Mouse (Mus musculus): ENCODE measurements around the gene Cgref1.
A peak's percentile ranks its signal among the peaks of the same experiment; 100 is the strongest.

The Cgref1 gene

GRCm38 (mm10) chr5:30949654-30950326, 4.4 kb upstream of the Cgref1 start:
- peak; percentile 97 to 98 for DNase-seq

GRCm38 (mm10) chr5:30948620-30949019, 3.2 kb upstream of the Cgref1 start:
- peak; percentile 53 to 85 for DNase-seq

- peak; percentile 49 to 76 for DNase-seq
Observed at GRCm38 (mm10) chr5:30944344-30944743, 1.0 kb downstream of the Cgref1 start.

GRCm38 (mm10) chr5:30943004-30943403, 2.4 kb downstream of the Cgref1 start:
- peak; percentile 72 to 74 for DNase-seq

GRCm38 (mm10) chr5:30934725-30935461, 10.5 kb downstream of the Cgref1 start:
- DNase-seq, result no peak

- DNase-seq, result no peak
Observed at GRCm38 (mm10) chr5:30933705-30934104, 11.7 kb downstream of the Cgref1 start.

- DNase-seq, result no peak
Observed at GRCm38 (mm10) chr5:30931378-30931777, 14.0 kb downstream of the Cgref1 start.

GRCm38 (mm10) chr5:30930846-30931245, 14.5 kb downstream of the Cgref1 start:
- no peak for DNase-seq

- peak; percentile 68 to 87 for DNase-seq
Observed at GRCm38 (mm10) chr5:30930121-30930520, 15.3 kb downstream of the Cgref1 start.

- peak; percentile 39 to 50 for DNase-seq
Observed at GRCm38 (mm10) chr5:30927945-30928529, 17.4 kb downstream of the Cgref1 start.

GRCm38 (mm10) chr5:30926073-30926472, 19.3 kb downstream of the Cgref1 start:
- peak; percentile 78 to 87 for DNase-seq

- DNase-seq, result peak; percentile 79 to 94
Observed at GRCm38 (mm10) chr5:30925217-30925616, 20.2 kb downstream of the Cgref1 start.

GRCm38 (mm10) chr5:30924614-30925013, 20.8 kb downstream of the Cgref1 start:
- peak; percentile 33 to 66 for DNase-seq

- no peak for DNase-seq
Observed at GRCm38 (mm10) chr5:30923119-30923518, 22.3 kb downstream of the Cgref1 start.

GRCm38 (mm10) chr5:30922581-30923041, 22.8 kb downstream of the Cgref1 start:
- peak in 1 of 2 experiments; percentile 34 for DNase-seq

GRCm38 (mm10) chr5:30921256-30922033, 23.9 kb downstream of the Cgref1 start, which contains the start of gene Khk:
Gene Khk (plus strand): TSS chr5:30921431.
- peak; percentile 96 to 98 for DNase-seq

GRCm38 (mm10) chr5:30920621-30921020, 24.8 kb downstream of the Cgref1 start:
- DNase-seq, result peak; percentile 47 to 79

- DNase-seq, result peak in 1 of 2 experiments; percentile 34
Observed at GRCm38 (mm10) chr5:30919831-30920614, 25.4 kb downstream of the Cgref1 start.

- DNase-seq, result no peak
Observed at GRCm38 (mm10) chr5:30918691-30919090, 26.7 kb downstream of the Cgref1 start.

GRCm38 (mm10) chr5:30917891-30918670, 27.3 kb downstream of the Cgref1 start:
- DNase-seq, result peak in 1 of 2 experiments; percentile 58

- peak in 1 of 2 experiments; percentile 38 for DNase-seq
Observed at GRCm38 (mm10) chr5:30917348-30917747, 28.0 kb downstream of the Cgref1 start.
